Mouse (Mus musculus): ENCODE measurements around the gene Hnrnpc.
"Not testable (repeated sequence)": the region's sequence is repeated elsewhere in the genome, so short reads cannot be mapped to it uniquely, and the experiment has no call there.

Hnrnpc gene

DNA sequence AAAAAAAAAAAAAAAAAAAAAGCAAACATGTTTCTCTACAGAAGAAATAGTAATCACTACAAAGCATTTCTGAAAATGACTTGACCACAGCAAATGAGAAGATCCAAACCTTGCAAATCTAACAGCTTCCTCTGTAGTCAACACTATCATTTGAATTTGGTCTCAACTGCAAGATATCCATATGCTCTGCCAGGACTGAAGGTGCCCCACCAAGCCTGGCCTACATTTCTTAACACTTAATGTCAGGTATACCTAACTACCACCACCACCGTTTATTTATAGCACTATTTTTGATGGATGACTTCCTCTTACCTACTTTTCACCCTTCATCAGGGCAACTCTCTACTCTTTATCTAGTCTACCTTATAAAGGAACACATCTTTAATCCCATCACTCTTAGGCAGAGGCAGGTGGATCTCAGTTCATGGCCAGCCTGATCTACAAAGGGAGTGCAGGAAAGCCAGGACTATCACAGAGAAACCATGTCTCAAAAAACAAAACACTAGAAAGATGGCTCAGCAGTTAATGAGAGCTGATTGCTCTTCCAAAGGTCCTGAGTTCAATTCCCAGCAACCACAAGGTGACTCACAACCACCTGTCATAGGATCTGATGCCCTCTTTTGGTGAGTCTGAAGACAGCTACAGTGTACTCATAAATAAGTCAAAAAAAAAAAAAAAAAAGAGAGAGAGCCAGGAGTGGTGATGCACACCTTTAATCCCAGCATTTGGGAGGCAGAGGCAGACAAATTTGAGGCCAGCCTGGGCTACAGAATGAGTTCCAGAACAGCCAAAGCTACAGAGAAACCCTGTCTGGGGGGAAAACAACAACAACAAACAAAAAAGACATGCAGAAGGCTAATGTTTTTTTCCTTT lies 2.3 kb downstream of the Hnrnpc start:
- DNase-seq = peak in 1 of 2 experiments; percentile 33

- no peak for DNase-seq
Measured at GRCm38 (mm10) chr14:52100170-52100960, 3.5 kb downstream of the Hnrnpc start.

- no peak for DNase-seq
Measured at GRCm38 (mm10) chr14:52099563-52099962, 4.3 kb downstream of the Hnrnpc start.

DNA sequence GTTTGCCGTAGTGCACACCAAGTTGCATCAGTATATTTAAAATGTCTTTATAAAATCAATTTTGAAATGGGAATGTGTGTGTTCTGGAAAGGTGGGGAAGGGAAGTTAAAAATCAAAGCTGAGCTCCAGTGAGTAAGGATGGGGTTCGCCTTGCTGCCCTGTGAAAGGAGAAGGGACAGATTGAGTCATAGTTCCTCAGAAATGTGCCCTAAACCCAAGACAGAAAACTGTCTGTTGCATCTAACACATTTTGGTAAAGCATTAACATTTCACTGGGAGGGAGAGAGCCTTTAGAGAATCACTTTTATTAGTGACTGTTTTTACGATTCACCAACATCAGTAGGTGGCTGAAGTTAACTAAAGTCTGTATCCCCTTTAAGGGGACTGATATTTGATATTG lies 5.4 kb downstream of the Hnrnpc start:
- not testable (repeated sequence) for DNase-seq

- not testable (repeated sequence) for DNase-seq
Measured at GRCm38 (mm10) chr14:52097191-52097590, 6.6 kb downstream of the Hnrnpc start.

GRCm38 (mm10) chr14:52094533-52094932 lies 9.3 kb downstream of the Hnrnpc start:
- DNase-seq = no peak

- DNase-seq = no peak
Measured at GRCm38 (mm10) chr14:52083083-52083482, 20.7 kb downstream of the Hnrnpc start.

DNA sequence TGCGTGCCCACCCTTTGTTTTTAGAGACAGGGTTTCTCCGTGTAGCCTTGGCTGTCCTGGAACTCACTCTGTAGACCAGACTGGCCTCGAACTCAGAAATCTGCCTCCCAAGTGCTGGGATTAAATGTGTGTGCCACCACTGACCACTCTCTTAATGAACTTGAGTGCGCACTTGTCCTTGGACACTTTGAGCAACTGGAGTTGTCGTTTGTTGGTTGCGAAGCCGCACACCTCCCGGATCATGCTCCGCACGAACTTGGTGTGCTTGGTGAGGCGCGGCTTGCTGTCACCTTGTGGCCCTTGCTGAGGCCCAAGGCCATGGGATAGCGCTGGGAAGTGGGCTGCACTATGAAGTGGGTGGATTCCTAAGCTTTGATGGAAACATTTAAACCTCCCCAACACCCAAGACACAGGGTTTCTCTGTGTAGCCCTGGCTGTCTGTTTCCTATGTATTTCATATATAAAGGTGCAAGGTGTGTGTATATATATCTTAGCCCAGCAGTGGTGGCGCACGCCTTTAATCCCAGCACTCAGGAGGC lies 32.2 kb downstream of the Hnrnpc start:
- no peak for DNase-seq

DNA sequence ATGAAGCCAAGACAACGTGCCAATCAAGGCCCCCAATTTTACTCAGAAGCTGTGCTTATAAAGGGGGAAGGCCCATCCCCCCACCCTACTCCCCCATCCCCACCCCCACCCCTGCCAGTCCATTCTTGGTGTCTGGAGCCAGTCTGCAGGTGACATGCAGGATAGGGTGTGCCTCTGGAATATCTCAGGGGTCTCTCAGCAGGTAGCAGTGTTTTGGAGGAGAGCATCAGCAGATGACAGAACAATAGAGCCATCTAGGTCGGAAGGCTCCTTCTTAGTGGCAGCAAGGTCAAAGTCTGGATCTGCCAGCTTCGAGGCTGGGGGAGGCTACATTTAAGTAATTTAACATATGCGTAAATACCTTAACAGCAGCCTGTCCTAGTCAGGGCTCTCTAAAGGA lies 37.7 kb downstream of the Hnrnpc start:
- DNase-seq = no peak

GRCm38 (mm10) chr14:52061798-52062197 lies 42.0 kb downstream of the Hnrnpc start:
- DNase-seq = no peak

GRCm38 (mm10) chr14:52060800-52061199 lies 43.0 kb downstream of the Hnrnpc start:
- no peak for DNase-seq

DNA sequence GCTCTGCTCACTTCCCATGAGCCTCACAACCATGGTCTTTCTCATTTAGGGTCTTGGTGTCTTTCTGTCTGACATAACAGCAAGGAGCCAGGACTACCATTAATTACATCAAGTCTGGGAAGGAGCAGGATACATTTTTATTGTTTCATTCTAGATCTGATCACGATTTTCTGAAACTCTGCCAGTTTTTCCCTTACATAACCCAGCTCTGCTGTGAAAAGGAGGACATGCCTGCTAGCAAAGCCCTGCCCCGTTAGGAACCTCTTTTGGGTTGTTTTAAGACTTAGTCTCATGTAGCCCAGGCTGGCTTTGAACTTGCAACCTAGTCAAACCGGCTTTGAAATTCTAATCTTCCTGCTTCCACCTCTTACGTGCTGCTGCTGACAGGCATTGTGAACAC lies 43.8 kb downstream of the Hnrnpc start:
- no peak for DNase-seq

GRCm38 (mm10) chr14:52052720-52053119 lies 51.1 kb downstream of the Hnrnpc start:
- not testable (repeated sequence) for DNase-seq

- DNase-seq = no peak
Measured at GRCm38 (mm10) chr14:52045966-52046565, 57.8 kb downstream of the Hnrnpc start.

DNA sequence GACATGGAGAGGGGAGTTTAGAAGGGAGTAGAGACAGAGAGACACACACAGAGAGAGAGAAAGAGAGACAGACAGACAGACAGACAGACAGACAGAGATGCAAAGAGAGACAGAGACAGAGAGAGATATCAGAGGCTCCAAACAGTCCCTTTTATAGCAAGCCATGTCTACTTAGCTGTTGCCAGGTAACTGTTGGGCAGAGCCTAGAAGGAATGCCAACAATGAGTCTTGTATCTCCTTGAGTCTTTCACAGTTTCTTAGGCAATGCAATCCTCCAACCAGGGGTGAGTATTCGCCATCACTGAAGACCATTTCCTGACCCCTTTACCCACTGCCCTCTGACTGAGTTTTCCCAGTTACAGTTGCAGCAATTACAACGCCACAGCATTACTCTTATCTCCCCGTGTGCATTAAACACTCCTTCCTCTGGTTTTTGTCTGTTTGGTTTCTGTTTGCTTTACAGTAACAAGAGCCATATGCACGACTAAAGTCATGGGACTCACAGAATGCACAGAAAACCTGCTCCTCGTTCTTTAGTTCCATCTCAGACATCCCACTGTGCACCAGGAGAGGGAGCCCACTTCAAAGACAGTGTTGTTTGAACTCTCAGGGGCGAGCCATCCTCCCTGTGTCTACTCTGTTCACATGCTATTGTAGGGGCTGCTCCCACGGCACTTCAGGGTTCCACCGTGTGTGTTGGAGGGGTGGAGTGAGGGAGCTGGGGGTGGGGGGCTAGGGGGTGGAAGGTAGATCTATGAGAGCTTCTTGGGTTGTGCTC lies 58.7 kb downstream of the Hnrnpc start:
- peak in 1 of 2 experiments; percentile 15 for DNase-seq

DNA sequence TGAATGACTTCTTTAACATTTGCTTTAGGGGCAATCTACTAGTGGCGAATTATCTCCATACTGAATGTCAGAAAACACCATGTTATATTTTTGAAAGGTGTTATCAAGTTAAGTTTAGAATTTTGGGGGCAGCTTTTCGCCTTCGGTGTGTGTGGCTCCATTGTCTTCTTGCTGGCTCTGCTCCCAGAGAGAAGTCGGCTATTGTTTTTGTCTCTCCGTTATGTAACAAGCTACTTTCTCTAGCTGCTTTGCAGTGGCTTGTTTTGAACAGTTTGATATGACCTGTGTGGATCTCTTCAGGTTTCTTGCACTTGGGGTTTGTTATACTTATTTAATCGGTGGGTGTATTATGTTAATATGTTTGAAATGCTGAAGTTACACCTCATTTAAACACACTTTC lies 60.4 kb downstream of the Hnrnpc start:
- DNase-seq = no peak

DNA sequence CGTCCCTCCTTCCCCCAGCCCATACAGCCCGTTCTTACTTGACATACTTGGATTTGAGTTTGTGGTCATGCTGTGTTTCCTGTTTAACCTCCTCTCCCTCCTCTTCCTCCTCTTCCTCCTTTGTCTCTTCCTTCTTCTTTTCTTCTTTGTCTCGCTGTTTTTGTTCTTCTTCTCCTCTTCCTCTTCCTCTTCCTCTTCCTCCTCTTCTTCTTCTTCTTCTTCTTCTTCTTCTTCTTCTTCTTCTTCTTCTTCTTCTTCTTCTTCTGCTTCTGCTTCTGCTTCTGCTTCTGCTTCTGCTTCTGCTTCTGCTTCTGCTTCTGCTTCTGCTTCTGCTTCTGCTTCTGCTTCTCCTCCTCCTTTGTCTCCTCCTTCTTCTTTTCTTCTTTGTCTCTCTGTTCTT lies 61.5 kb downstream of the Hnrnpc start, which contains the start of gene Olfr221:
TSS of gene Olfr221 (minus strand) at position 101 of the 400 bp plus-strand sequence.
- not testable (repeated sequence) for DNase-seq

GRCm38 (mm10) chr14:52039332-52039731 lies 64.5 kb downstream of the Hnrnpc start:
- no peak for DNase-seq

DNA sequence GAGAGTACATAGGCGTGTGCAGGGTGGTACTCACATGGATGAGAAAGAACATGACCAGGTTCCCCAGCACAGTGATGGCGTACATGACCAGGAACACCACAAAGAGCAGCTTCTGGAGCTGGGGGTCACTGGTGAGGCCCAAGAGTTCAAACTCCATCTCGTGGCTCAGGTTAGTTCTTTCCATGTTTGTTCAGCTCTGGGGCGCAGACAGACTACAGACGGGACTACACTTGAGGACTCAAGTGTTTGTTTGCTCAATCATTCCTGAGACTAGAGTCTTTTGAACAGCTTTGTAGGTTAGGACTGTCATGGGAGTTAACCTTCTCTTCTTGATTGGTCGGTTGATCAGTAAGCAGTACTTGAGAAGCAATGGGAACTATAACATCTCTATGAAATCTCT lies 67.9 kb downstream of the Hnrnpc start:
- no peak for DNase-seq

DNA sequence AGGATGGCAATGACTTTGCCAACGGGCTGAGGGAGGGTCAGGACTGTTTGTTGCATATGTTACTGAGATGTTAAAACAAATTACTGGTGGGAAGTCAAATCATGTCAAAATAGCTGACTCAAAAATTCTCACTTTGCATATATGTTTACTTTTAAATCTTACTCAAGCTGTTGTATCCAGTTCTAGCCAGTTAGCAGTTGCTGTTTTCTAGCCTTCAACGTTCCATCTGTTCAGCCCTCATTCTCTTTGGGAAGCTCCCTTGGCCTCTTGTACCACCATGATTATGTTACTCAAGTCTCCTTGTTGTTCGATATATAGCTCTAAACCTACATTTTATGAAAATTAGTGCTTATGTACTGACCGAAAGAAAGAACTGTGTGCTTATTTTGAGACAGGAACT lies 77.5 kb downstream of the Hnrnpc start:
- no peak for DNase-seq

DNA sequence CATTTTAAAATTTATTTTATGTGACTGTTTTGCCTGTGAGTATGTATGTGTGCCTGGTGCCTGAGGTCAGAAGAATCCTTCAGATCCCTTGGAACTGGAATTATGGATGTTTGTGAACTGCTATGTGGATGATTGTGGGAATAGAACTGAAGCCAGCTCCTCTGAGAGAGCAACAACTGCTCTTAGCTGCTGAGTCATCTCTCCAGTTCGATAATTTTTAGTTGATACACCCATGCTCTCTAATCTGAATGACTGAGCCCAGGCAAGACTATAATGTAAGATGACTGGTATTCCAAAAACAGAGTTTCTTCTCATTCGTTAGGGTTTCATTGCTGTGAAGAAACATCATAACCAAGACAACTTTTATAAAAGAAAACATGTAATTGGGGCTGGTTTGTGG lies 79.7 kb downstream of the Hnrnpc start:
- no peak for DNase-seq
